Mouse (Mus musculus) midbrain, embryonic 11.5 days (tissue): Measurements from ENCODE around the gene Arid1a. TPM values are rescaled to one million over a fixed set of nuclear protein-coding genes. Genes with fewer than 3 reads are reported as not detected.
A peak's percentile ranks its signal among the peaks of the same experiment; 100 is the strongest.

Experiments used
- ATAC-seq: fragments of 200-750 bp; cut with Nextera tagmentation; 2 replicates; pipeline ENCODE4 v1.8.0; 2017; ENCODE audit warnings: moderate TSS enrichment, moderate library complexity; ENCODE audit not compliant: low FRiP score
- DNase-seq: peaks from one replicate; pipeline ENCODE4 v3.0.0; 2015; ENCODE audit warnings: low spot score; ENCODE audit errors: missing footprints
- H3K27ac ChIP-seq: fragments of 300-500 bp; sonication (generic); 2 replicates; pipeline ENCODE4 v1.5.1; 2014; ENCODE audit warnings: low read depth, low read length
- H3K27me3 ChIP-seq: fragments of 300-500 bp; sonication (generic); 2 replicates; pipeline ENCODE4 v1.6.1; 2014; ENCODE audit warnings: mild to moderate bottlenecking, low read length, moderate library complexity, mixed read lengths; ENCODE audit not compliant: control insufficient read depth, insufficient read depth
- H3K36me3 ChIP-seq: fragments of 300-500 bp; sonication (generic); 2 replicates; pipeline ENCODE4 v1.6.1; 2014; ENCODE audit warnings: mild to moderate bottlenecking, low read length, moderate library complexity, mixed read lengths; ENCODE audit not compliant: control insufficient read depth, insufficient read depth
- H3K4me1 ChIP-seq: fragments of 300-500 bp; sonication (generic); 2 replicates; pipeline ENCODE4 v1.6.1; 2014; ENCODE audit warnings: low read length; ENCODE audit not compliant: control insufficient read depth, insufficient read depth
- H3K4me2 ChIP-seq: fragments of 300-500 bp; sonication (generic); 2 replicates; pipeline ENCODE4 v1.6.1; 2014; ENCODE audit warnings: mild to moderate bottlenecking, moderate library complexity
- H3K4me3 ChIP-seq: fragments of 300-500 bp; sonication (generic); 2 replicates; pipeline ENCODE4 v1.5.1; 2014; ENCODE audit warnings: low read depth, low read length
- H3K9ac ChIP-seq: fragments of 300-500 bp; sonication (generic); 2 replicates; pipeline ENCODE4 v1.6.1; 2014; ENCODE audit warnings: low read length
- H3K9me3 ChIP-seq: fragments of 300-500 bp; sonication (generic); 2 replicates; pipeline ENCODE4 v1.6.1; 2016; ENCODE audit warnings: low read length; ENCODE audit not compliant: control insufficient read depth
- WGBS: fragments of 180-500 bp; shearing (Covaris S2); extraction: QIAGEN DNeasy Blood & Tissue Kit; methylation state at CpG from one replicate; pipeline ENCODE4 v1.1.7; 2014; 5-methylcytosine and 5-hydroxymethylcytosine counted together
- polyA plus RNA-seq: library from polyadenylated mRNA; unstranded; fragments of >200 nt; fragmentation: Nextera tagmentation; extraction: Ambion mirVana; gene quantifications from 2 replicates; pipeline ENCODE4 v1.2.1, GENCODE M21; 2014

Gene Arid1a
- polyA plus RNA-seq, 1 experiment from 2014 or later, result 39.1 TPM

DNA sequence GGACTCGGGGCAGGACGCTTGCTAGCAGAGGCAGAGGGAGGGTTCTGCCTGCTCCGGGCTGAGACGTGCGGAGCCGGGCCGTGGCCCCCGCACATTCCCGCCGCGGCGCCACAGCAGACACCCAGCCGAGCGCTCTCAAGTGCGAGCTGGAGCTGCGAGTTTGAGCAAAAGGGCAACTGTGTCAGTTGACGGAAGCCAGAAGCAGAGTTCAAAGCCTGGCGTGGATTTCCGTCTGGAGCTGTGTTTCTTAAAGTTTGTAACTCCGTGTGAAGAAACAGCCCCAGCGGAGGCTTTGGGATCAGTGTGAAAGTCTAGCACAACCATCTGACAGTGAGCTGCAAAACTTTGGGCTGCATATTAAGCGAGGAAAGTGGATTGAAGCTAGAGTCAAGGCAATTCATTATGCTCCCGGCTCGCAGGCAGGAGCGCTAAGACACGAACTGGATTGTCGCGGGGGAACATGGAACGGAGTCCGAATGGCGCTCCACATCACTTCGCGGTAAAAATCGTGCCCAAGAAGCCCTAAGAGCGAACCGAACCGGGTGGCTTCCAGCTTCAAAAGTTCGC lies 783 bp upstream of the Arid1a start:
- DNase-seq (peak; percentile 99), ATAC-seq (peak; percentile 19)
- Histone ChIP-seq H3K9me3 (no peaks in the 10 kb centered on the region), H3K4me2 (peak overlapping the region; percentile 97), H3K4me3 (peak overlapping the region; percentile 57), H3K36me3 (no peaks in the 10 kb centered on the region), H3K4me1 (peaks cover 17% of the 10 kb centered on the region), H3K27me3 (no peaks in the 10 kb centered on the region), H3K27ac (peak overlapping the region; percentile 100), H3K9ac (peak overlapping the region; percentile 100)
- WGBS, result 0% methylated on average over 38 of the region's 38 CpGs

DNA sequence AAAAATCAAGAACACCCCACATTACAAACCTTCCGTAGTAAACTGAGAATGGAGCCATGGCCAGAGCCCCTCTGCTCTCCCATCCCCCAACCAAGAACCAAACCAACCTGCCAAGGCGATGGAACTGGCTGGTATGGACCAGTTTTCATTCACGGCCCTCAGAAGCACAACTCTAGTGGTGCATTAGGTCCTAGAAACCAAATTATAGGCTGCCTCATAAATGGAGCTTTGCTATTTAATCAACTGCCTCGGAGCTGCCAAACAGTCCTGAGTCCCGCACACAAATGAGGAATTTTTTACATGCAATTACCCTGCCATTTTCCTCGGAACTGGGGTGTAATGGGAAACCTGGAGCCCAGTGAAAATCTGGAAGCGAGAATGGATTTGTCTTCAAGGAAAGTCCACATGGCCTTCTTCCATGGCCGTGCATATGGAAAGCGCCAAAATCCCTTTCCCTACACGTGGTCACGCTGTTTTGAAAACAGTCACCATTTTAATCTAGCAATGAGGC lies 653 bp downstream of the Arid1a start:
- no peaks in the 10 kb centered on the region for H3K36me3 ChIP-seq
- DNase-seq (peak; percentile 94), ATAC-seq (no peak)
- H3K4me2 ChIP-seq, result peak overlapping the region; percentile 97
- 2% methylated on average over 11 of the region's 11 CpGs for WGBS
- H3K9ac ChIP-seq, result peak overlapping the region; percentile 100
- no peaks in the 10 kb centered on the region for H3K27me3 ChIP-seq
- H3K4me1 ChIP-seq, result peaks cover 18% of the 10 kb centered on the region
- no peaks in the 10 kb centered on the region for H3K9me3 ChIP-seq
- H3K27ac ChIP-seq, result peak overlapping the region; percentile 100
- peak overlapping the region; percentile 57 for H3K4me3 ChIP-seq

DNA sequence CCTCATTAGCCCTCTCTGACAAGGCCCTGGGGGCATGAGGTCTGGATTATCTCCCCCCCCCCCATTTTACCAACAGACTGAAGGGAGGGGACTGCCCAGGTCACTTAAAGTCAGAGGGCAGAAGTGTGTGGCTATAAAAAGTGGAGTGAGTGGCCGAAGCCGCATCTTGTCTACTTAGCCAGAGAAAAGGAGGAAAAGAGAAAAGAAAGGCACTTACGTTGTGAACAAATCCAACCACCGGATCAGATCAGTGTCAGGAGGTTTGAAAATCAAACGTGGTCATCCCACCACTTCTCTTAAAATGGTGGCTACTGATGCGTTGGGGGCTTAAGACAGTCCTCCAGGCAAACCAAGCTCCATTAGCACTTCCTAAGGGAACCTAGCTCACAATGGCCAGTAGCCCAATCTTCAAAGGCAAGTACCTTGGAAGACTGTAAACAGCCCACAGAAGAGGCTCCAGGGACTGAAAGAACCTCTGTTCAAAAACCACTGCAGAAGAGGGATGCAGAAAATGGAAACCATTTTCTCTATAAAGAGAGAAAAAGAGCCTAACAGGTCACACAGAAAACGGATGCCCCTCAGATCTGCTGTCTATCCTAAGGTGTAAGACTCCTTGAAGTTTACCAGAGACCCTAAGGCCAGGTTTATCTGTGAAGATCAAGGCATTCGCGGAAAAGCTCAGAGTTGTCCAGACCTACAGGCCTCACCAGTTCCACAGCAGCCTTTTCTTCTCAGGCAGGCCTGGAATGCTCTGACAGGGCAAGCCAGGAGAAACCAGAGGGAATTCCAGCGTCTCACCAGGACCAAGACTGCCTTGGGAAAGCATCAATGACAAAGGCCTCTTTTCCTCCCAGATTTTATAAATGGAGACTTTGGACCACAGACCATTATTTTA lies 1.5 kb downstream of the Arid1a start:
- no peaks in the 10 kb centered on the region for H3K9me3 ChIP-seq
- peak overlapping the region; percentile 100 for H3K27ac ChIP-seq
- peak overlapping the region; percentile 100 for H3K4me3 ChIP-seq
- H3K4me1 ChIP-seq, result peaks cover 26% of the 10 kb centered on the region
- ATAC-seq (no peak), DNase-seq (peak; percentile 93)
- WGBS, result 3% methylated on average over 10 of the region's 10 CpGs
- no peaks in the 10 kb centered on the region for H3K36me3 ChIP-seq
- no peaks in the 10 kb centered on the region for H3K27me3 ChIP-seq
- peak overlapping the region; percentile 100 for H3K9ac ChIP-seq
- H3K4me2 ChIP-seq, result peak overlapping the region; percentile 97

DNA sequence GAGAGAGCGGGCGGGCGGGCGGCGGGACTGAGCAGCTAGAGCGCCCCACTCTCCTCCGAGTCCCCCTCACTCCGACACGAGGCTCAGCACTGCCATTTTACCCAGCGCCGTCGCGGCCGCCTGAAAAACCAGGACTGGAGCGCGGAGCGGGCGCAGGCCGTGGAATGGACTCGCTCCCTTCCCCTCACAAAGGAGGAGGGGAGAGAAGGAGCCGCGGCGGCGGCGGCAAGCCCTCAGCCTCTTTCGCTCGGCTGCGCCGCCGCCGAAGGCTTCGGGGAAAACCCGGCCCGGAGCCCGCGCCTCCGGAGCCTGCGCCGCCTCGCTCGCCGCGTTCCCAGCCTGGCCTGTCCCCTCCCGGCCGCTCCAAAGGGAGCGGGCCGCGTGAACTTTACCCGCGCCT lies 2.3 kb downstream of the Arid1a start:
- Histone ChIP-seq H3K36me3 (no peaks in the 10 kb centered on the region), H3K9me3 (no peaks in the 10 kb centered on the region), H3K4me2 (peak overlapping the region; percentile 97), H3K9ac (peak overlapping the region; percentile 100), H3K4me1 (peaks cover 34% of the 10 kb centered on the region), H3K4me3 (peak overlapping the region; percentile 100), H3K27ac (peak overlapping the region; percentile 100), H3K27me3 (no peaks in the 10 kb centered on the region)
- 0% methylated on average over 40 of the region's 50 CpGs for WGBS
- peak; percentile 78 for ATAC-seq
- DNase-seq, result peak; percentile 100

DNA sequence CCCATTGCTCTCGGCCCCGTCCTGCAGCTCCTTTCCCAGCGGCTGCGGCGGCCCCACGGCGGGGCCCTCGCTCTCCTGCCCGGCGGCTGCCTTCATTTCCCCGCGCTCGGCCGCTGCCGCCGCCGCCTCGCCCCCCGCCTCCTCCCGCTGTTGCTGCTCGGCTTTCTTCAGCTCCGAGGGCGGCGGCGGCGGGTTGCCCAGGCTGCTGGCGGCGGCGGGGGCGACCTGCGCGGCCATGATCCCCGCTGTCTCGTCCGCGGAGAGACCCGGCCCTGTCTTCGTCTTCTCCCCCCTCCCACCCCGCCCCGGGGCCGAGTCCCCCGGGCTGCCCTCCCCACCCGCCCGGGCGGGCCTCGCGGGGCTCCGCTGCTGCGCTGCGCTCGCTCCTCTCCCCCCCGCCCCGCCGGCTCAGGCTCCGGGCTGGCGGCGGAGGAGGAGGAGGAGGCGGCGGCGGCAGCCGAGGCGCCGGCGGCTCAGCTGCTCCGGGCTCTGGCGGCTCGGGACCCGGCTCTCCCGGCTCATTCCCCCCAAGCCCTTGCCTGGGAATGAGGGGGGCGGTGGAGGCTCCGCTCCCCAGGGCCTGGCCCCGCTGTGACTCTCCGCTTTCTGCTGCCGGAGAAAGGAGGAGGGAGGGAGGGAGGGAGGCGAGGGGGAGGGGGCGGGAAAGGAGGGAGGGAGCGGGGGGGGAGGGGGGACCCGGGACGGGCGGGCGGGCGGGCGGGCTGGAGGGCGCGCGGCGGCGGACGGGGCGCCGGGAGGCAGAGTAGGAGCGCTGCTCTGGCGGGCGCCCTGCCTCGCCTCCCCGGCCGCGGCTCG lies 3.0 kb downstream of the Arid1a start:
- Histone ChIP-seq H3K27me3 (no peaks in the 10 kb centered on the region), H3K4me1 (peaks cover 38% of the 10 kb centered on the region), H3K9me3 (no peaks in the 10 kb centered on the region), H3K4me2 (peak overlapping the region; percentile 97), H3K4me3 (peak overlapping the region; percentile 100), H3K36me3 (no peaks in the 10 kb centered on the region), H3K27ac (peak overlapping the region; percentile 100), H3K9ac (peak overlapping the region; percentile 100)
- ATAC-seq, result peak; percentile 67
- under 1% methylated on average over 37 of the region's 99 CpGs for WGBS
- peak; percentile 95 for DNase-seq

DNA sequence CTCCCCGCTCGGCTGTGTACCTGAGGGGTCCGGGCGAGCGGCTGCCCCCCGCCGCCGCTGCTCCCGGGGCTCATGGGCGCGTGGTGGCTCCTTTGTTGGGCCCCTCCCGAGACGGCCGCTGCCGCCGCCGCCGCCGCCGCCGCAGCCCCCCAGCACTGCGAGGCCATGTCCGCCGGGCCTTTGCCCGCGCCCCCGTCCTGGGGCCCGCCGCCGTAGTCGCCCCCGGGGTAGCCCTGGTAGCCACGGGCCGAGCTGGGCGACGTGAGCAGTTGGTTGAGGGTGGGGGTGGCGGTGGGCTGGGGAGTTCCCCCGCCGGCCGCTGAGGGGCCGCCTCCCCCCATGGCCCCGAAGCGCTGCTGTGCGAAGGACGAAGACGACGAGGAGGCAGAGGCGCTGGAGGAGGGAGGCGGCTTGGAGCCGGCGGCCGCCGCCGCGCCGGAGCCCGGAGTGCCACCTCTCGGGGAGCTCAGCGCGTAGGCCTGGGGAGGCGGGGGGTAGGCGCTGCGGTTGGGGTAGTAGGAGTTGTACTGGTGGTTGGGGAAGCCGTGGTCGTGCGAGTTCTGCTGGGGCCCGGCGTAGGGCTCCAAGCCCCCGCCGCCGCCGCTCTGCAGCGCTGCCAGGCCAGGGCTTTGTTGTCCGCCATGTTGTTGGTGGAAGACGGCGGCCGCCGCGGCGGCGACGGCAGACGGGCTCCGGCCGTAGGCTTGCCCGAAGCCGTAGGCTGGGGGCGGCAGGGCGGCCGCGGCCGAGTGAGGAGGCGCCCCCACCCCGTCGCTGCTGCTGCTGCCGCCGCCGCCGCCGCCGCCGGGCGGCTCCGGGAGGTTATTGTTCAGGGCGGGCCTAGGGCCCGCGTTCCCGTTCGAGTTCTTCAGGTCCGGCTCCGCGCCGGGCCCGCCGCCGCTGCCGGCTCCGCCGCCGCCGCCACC lies 3.9 kb downstream of the Arid1a start:
- WGBS, result under 1% methylated on average over 70 of the region's 121 CpGs
- Histone ChIP-seq H3K27me3 (no peaks in the 10 kb centered on the region), H3K4me1 (peaks cover 42% of the 10 kb centered on the region), H3K36me3 (no peaks in the 10 kb centered on the region; the same call in 1 of the 2 replicates), H3K4me3 (peak overlapping the region; percentile 100), H3K9me3 (no peaks in the 10 kb centered on the region), H3K27ac (peak overlapping the region; percentile 100), H3K4me2 (peak overlapping the region; percentile 89), H3K9ac (peak overlapping the region; percentile 100)
- no peak for ATAC-seq
- peak; percentile 94 for DNase-seq

DNA sequence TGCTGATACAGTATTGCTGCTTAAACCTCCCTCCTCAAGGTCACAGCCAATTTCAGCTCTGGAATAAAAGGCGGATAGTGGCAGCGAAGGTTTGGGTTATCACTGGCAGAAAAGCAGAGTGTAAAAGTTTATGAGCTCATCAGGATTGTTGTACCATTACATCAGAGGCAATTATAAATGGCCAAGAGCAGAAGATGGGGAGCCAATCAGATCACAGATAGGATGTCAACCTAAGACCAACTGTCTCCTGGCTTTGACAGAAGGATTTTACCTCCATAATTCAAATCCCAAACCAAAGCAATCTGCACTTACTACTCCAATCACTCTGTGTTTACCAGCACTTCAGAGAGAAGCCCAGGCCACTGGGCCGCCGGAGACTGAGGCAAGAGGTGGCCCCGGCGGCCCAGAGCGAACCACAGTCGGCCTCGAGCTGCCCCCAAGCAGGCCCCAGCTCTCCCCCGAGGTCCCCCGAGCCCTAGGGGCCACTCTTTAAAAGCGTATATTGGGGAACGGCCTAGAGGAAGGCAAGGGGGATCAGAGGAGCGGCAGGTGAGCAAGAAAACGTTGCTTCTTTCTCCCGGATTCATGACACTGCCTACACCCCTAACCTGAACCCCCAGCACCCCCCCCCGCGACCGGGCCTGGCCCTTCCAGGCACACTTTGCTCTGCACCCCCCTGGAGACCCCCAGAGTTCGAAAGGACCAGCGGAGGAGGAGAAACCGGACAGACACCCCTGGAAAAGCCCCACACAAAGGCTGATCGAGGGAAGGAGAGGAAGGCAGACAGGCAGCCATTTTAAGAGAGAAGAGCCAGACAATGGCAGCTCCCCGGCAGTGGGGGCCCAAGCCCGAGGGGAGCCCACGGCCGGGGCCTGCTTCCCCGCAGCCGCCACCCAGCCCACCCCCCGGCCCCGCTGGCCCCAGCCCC lies 4.8 kb downstream of the Arid1a start:
- Histone ChIP-seq H3K27ac (peak overlapping the region; percentile 100), H3K9me3 (no peaks in the 10 kb centered on the region), H3K36me3 (peaks cover 2% of the 10 kb centered on the region), H3K4me3 (peak overlapping the region; percentile 100), H3K9ac (peak overlapping the region; percentile 100), H3K4me1 (peaks cover 42% of the 10 kb centered on the region), H3K27me3 (no peaks in the 10 kb centered on the region), H3K4me2 (peak overlapping the region; percentile 89)
- WGBS, result 0% methylated on average over 25 of the region's 31 CpGs
- ATAC-seq, result no peak
- DNase-seq, result peak; percentile 93
